Mouse (Mus musculus) cerebellum, adult 2 months (tissue): ENCODE measurements around the gene Ddx41. TPM values are rescaled to one million over a fixed set of nuclear protein-coding genes. Genes with fewer than 3 reads are reported as not detected.
"Not testable (repeated sequence)": the region's sequence is repeated elsewhere in the genome, so short reads cannot be mapped to it uniquely, and the experiment has no call there.

Source experiments
- DNase-seq, 2 experiments: peaks; one replicate each; pipeline ENCODE4 v3.0.0; 2021
- H3K27ac ChIP-seq: fragments of 200-500 bp; 2 replicates; pipeline ENCODE4 v1.5.1; 2012; ENCODE audit warnings: low read length, control low read depth, inconsistent platforms; ENCODE audit not compliant: insufficient read depth
- H3K27me3 ChIP-seq: fragments of 200-500 bp; 2 replicates; pipeline ENCODE4 v1.6.1; 2012; ENCODE audit warnings: inconsistent platforms, mild to moderate bottlenecking, low read length, moderate library complexity; ENCODE audit not compliant: control insufficient read depth, insufficient read depth
- H3K4me1 ChIP-seq: fragments of 200-500 bp; 2 replicates; pipeline ENCODE4 v1.6.1; 2011; ENCODE audit warnings: low read length; ENCODE audit not compliant: control insufficient read depth, insufficient read depth
- H3K4me3 ChIP-seq: fragments of 200-500 bp; replicated peaks from 2 replicates; pipeline ENCODE3; 2011; ENCODE audit warnings: mild to moderate bottlenecking, low read depth, low read length, control low read depth; ENCODE audit not compliant: insufficient read depth
- CTCF ChIP-seq: fragments of 200-500 bp; IDR thresholded peaks from 2 replicates; pipeline ENCODE4 v1.5.1; 2011; ENCODE audit warnings: low read depth, mild to moderate bottlenecking, control low read depth, low read length, moderate library complexity, borderline replicate concordance; ENCODE audit not compliant: insufficient read depth
- POLR2A ChIP-seq: fragments of 200-500 bp; IDR thresholded peaks from 2 replicates; pipeline ENCODE4 v1.6.1; 2011; ENCODE audit warnings: low read length, control low read depth, borderline replicate concordance; ENCODE audit not compliant: insufficient read depth
- WGBS: fragments of 180-500 bp; shearing (Covaris S2); methylation state at CpG from one replicate; pipeline ENCODE4 v1.1.7; 2018; 5-methylcytosine and 5-hydroxymethylcytosine counted together
- polyA plus RNA-seq: library from polyadenylated mRNA; depleted of rRNA; stranded (reverse); fragments of >200 nt; gene quantifications from 2 replicates; pipeline ENCODE4 v1.2.3, GENCODE M21; 2012; rRNA removed

Gene Ddx41
- polyA plus RNA-seq, result 66.3 and 70.3 TPM in 2 replicates

GRCm38 (mm10) chr13:55536194-55537175 lies at the start of gene Ddx41:
Ddx41 (minus strand) TSS chr13:55536658.
- peak; percentile 73; the same call in 1 of the 2 replicates for TF ChIP-seq POLR2A
- peak; percentile 89 for TF ChIP-seq CTCF
- WGBS, result under 1% methylated on average over 70 of the region's 70 CpGs
- DNase-seq, result peak; percentile 100
- Histone ChIP-seq H3K4me3 (peak within 1 kb of the TSS; percentile 84), H3K27me3 (no peaks in the 10 kb centered on the region), H3K4me1 (peaks cover 7% of the 10 kb centered on the region), H3K27ac (no peak within 1 kb of the TSS)

- H3K27me3 ChIP-seq, result no peaks in the 10 kb centered on the region
- TF ChIP-seq CTCF, result no peak
- no peak for TF ChIP-seq POLR2A
- no peak overlapping the region for H3K27ac ChIP-seq
- WGBS, result 79% methylated on average over 4 of the region's 4 CpGs
- no peak for DNase-seq
- H3K4me1 ChIP-seq, result no peaks in the 10 kb centered on the region
- H3K4me3 ChIP-seq, result no peak overlapping the region
Observed at GRCm38 (mm10) chr13:55578086-55578485, 41.6 kb upstream of the Ddx41 start.

- not testable (repeated sequence) for H3K27me3 ChIP-seq, H3K4me1 ChIP-seq, H3K27ac ChIP-seq, H3K4me3 ChIP-seq, DNase-seq
- WGBS, result 90% methylated on average over 7 of the region's 7 CpGs
Observed at GRCm38 (mm10) chr13:55576872-55577271, 40.4 kb upstream of the Ddx41 start.

- H3K4me1 ChIP-seq, result 0 out of 2 replicates have a peak, but pooled peaks cover 2% of the 10 kb centered on the region
- H3K27ac ChIP-seq, result no peak overlapping the region
- no peaks in the 10 kb centered on the region for H3K27me3 ChIP-seq
- H3K4me3 ChIP-seq, result no peak overlapping the region
- DNase-seq, result no peak
- TF ChIP-seq CTCF (no peak), POLR2A (no peak)
- 72% methylated on average over 5 of the region's 5 CpGs for WGBS
Observed at GRCm38 (mm10) chr13:55575932-55576331, 39.5 kb upstream of the Ddx41 start.

- Histone ChIP-seq H3K4me3 (no peak overlapping the region), H3K27ac (no peak overlapping the region), H3K4me1 (peaks cover 4% of the 10 kb centered on the region), H3K27me3 (no peaks in the 10 kb centered on the region)
- WGBS, result 72% methylated on average over 5 of the region's 5 CpGs
- DNase-seq, result no peak
- no peak for TF ChIP-seq POLR2A
- no peak for TF ChIP-seq CTCF
Observed at GRCm38 (mm10) chr13:55574321-55574720, 37.9 kb upstream of the Ddx41 start.

- DNase-seq, result no peak
- Histone ChIP-seq H3K4me3 (no peak within 1 kb of the TSS), H3K27ac (no peak within 1 kb of the TSS), H3K4me1 (peaks cover 9% of the 10 kb centered on the region), H3K27me3 (no peaks in the 10 kb centered on the region)
- no peak for TF ChIP-seq POLR2A
- no peak for TF ChIP-seq CTCF
- WGBS, result 100% methylated on average over 2 of the region's 2 CpGs
Observed at GRCm38 (mm10) chr13:55573432-55573831, 37.0 kb upstream of the Ddx41 start, which contains the start of gene Tmed9. Tmed9 (plus strand) TSS chr13:55573732.

GRCm38 (mm10) chr13:55571977-55572376 lies 35.5 kb upstream of the Ddx41 start:
- 80% methylated on average over 2 of the region's 2 CpGs for WGBS
- no peak for DNase-seq
- H3K4me1 ChIP-seq, result peaks cover 16% of the 10 kb centered on the region
- H3K27ac ChIP-seq, result no peak overlapping the region
- H3K4me3 ChIP-seq, result no peak overlapping the region
- no peaks in the 10 kb centered on the region for H3K27me3 ChIP-seq
- TF ChIP-seq POLR2A (no peak), CTCF (no peak)

- H3K27me3 ChIP-seq, result no peaks in the 10 kb centered on the region
- WGBS, result under 1% methylated on average over 47 of the region's 47 CpGs
Observed at GRCm38 (mm10) chr13:55571027-55571751, 34.7 kb upstream of the Ddx41 start, which contains the start of gene Fam193b. Fam193b (minus strand) TSS chr13:55571120.

More at GRCm38 (mm10) chr13:55571027-55571751, 34.7 kb upstream of the Ddx41 start, which contains the start of gene Fam193b:
- DNase-seq, result peak; percentile 94 to 97
- peak within 1 kb of the TSS; percentile 98 for H3K4me3 ChIP-seq
- peak within 1 kb of the TSS; percentile 85 for H3K27ac ChIP-seq
- no peak for TF ChIP-seq CTCF
- peak; percentile 83; the same call in 1 of the 2 replicates for TF ChIP-seq POLR2A
- peaks cover 16% of the 10 kb centered on the region for H3K4me1 ChIP-seq
